Mouse (Mus musculus) left cerebral cortex, postnatal 4 days (tissue): ENCODE results near the gene Gm49340. TPM values are rescaled to one million over a fixed set of nuclear protein-coding genes. Genes with fewer than 3 reads are reported as not detected.

ENCODE experiments used
- total RNA-seq, 2 experiments: library from RNA; stranded (reverse); gene quantifications; 2 replicates each; pipeline ENCODE4 v1.2.3; 2021

The Gm49340 gene
- total RNA-seq, 2 experiments from 2014 or later, result not detected

Other genes starting within 250 kb of the Gm49340 start
- not detected for gene Itgae, start 239.2 kb upstream of the Gm49340 start, total RNA-seq
- gene Haspin, start 191.4 kb upstream of the Gm49340 start, total RNA-seq, result 1 to 10 TPM; 1.6 TPM
- gene P2rx5, start 169.3 kb upstream of the Gm49340 start, total RNA-seq, result 1 to 10 TPM in 1 of 2 experiments, under 1 TPM in 1; 0.72 to 1.0 TPM
- 10 to 100 TPM; 59.8 to 64.3 TPM for gene Emc6, start 152.7 kb upstream of the Gm49340 start, total RNA-seq
- gene Tax1bp3, start 152.7 kb upstream of the Gm49340 start, total RNA-seq, result 10 to 100 TPM; 42.2 to 42.5 TPM
- gene Ctns, start 130.7 kb upstream of the Gm49340 start, total RNA-seq, result 10 to 100 TPM; 17.7 to 21.1 TPM
- gene Shpk, start 130.3 kb upstream of the Gm49340 start, total RNA-seq, result 1 to 10 TPM; 1.1 to 1.2 TPM
- under 1 TPM; 0.46 to 0.82 TPM for gene Trpv1, start 95.4 kb upstream of the Gm49340 start, total RNA-seq
- under 1 TPM; 0.46 to 0.66 TPM for gene Trpv3, start 62.4 kb upstream of the Gm49340 start, total RNA-seq
- 1 to 10 TPM; 2.0 to 2.7 TPM for gene Aspa, start 145 bp upstream of the Gm49340 start, total RNA-seq
- under 1 TPM in 1 of 2 experiments, not detected in 1; 0.28 TPM for gene Spata22, start within 50 bp of the Gm49340 start, total RNA-seq
- not detected for gene Olfr20, start 21.0 kb downstream of the Gm49340 start, total RNA-seq
- not detected for gene Olfr376, start 41.5 kb downstream of the Gm49340 start, total RNA-seq
- not detected for gene Olfr1, start 69.9 kb downstream of the Gm49340 start, total RNA-seq
- gene Olfr378, start 98.7 kb downstream of the Gm49340 start, total RNA-seq, result not detected
- not detected for gene Olfr380, start 127.8 kb downstream of the Gm49340 start, total RNA-seq
- not detected for gene Olfr381, start 161.9 kb downstream of the Gm49340 start, total RNA-seq
- gene Olfr382, start 187.5 kb downstream of the Gm49340 start, total RNA-seq, result not detected